Mouse (Mus musculus) T-helper 2 cell (primary cell): ENCODE data around the gene Olfr444.

Source experiments
- in situ Hi-C: fragments of 300-600 bp; cut with MboI, MseI; formaldehyde crosslinking; loops from one replicate; pipeline ENCODE4 v1.15.1; 2025; ENCODE audit warnings: high pct_unique_total_duplicates

Gene Olfr444

DNA sequence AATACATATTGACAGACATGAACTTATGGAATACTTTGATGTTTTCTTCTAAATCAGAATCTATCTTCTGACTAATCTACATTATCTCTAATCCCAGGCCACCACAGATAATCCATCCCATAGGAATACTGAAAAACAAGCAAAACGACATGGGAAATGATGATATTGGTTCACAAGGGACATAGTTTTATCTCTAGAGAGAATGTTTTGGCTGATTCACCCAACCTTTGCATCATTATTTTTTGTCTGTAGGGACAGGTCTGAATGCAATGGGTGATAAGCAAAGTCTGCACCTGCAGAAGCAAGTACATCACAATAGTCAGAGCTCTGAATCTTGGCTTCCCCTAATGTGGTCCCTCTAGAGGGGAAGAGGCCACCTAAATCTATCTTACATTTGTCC, at the start of gene Olfr444:
Gene Olfr444 (plus strand): TSS at position 301 of the 400 bp plus-strand sequence.
- in situ Hi-C loops, result no loop called here

DNA sequence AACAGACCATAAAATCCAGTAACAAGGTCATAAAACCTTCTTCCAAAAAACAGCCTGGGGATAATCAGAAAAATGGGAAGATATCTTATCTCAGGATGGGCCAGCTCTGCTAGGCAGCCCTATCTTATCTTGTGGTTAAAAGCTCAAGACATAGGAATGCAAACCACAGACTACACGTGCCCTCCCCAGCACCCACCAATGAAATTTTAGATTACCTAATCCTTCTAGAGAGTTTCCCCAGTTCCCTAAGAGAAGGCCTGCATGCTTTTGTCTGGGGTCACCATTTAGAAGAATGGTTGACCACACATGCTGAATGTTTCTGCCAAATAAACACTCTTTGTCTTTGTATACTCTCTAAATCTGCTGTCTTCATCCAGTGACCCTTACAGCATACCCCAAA, 48.5 kb upstream of the Olfr444 start:
- in situ Hi-C loops, result no loop called here

- in situ Hi-C loops, result no loop called here
Observed at GRCm38 (mm10) chr6:42908578-42908977, 40.3 kb upstream of the Olfr444 start, which contains the start of gene Olfr447. Olfr447 (plus strand) TSS chr6:42908878.

- in situ Hi-C loops, result no loop called here
Observed at GRCm38 (mm10) chr6:42921077-42921476, 27.8 kb upstream of the Olfr444 start, which contains the start of gene Olfr446. Olfr446 (plus strand) TSS chr6:42921377.

GRCm38 (mm10) chr6:42980377-42980776, 31.5 kb downstream of the Olfr444 start:
- in situ Hi-C loops, result no loop called here
